Mouse (Mus musculus): ENCODE data around the gene Lrig1.

DNA sequence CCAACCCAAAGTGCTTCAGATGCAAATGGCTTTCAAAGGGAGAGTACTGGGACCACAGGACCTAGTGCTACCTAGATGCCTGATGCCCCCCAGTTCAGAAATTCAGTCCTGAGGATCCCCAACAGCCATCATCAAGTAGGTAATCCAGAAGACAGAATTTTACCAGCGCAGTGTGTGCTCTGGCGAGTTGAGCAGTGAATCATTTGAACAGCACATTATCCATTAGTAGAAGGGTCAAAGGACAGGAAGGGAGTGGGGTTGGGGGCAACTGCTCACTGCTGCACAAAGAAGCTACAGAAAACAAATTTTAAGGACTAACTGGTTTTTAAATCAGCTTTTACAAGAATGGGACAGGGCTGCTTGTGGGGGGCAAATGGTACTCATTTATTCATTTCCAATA is 8.0 kb downstream of the Lrig1 start:
- TF ChIP-seq CTCF (IDR thresholded peaks at IDR 0.05; ENCODE audit: extremely low read depth, insufficient read depth, insufficient read length, insufficient replicate concordance), result no peak
- TF ChIP-seq POLR2A (IDR thresholded peaks at IDR 0.05; ENCODE audit: low read depth, low read length), result no peak

All from spleen, adult 2 months (tissue).